Mouse (Mus musculus) cerebellum, adult 9-10 months (tissue): ENCODE data around the gene Gm21883.
"Not testable (repeated sequence)": the region's sequence is repeated elsewhere in the genome, so short reads cannot be mapped to it uniquely, and the experiment has no call there.

ENCODE experiments used
- DNase-seq: peaks from one replicate; pipeline ENCODE4 v3.0.0; 2022

The Gm21883 gene

GRCm38 (mm10) chrX:31574183-31574582, at the start of gene Gm21883:
Gene Gm21883, minus strand, starts transcription at chrX:31574283.
- not testable (repeated sequence) for DNase-seq

GRCm38 (mm10) chrX:31618820-31619219, 44.7 kb upstream of the Gm21883 start, which contains the start of gene Spin2e:
Gene Spin2e, minus strand, starts transcription at chrX:31618920.
- DNase-seq, result not testable (repeated sequence)
